Comparison of ENCODE assay signal across 2 mouse cellular contexts in genomic region chr6:113672029-113672428, GRCm38 (mm10).
TF ChIP-seq lines count a peak whose summit lies in the region.

No protein-coding gene starts in this region.

TF ChIP-seq in CH12.LX, 34 proteins besides CTCF, POLR2A, EP300 and RAD21:
- peak; percentile 23; the same call in 1 of the 2 replicates for TF ChIP-seq SMC3 (IDR thresholded peaks at IDR 0.05; ENCODE audit: low read depth, low read length)

TF ChIP-seq in MEL, 35 proteins besides CTCF, POLR2A, EP300 and RAD21:
- TF ChIP-seq TBP (IDR thresholded peaks at IDR 0.05; ENCODE audit: low read depth, low read length): 0 out of 2 replicates have a peak, but pooled peaks have one; percentile 26
